Mouse (Mus musculus): ENCODE results near the gene Gm1604a. TPM values are rescaled to one million over a fixed set of nuclear protein-coding genes. Genes with fewer than 3 reads are reported as not detected.
"Not testable (repeated sequence)": the region's sequence is repeated elsewhere in the genome, so short reads cannot be mapped to it uniquely, and the experiment has no call there.

The Gm1604a gene
- total and polyA plus RNA-seq, 3 experiments = not detected

DNA sequence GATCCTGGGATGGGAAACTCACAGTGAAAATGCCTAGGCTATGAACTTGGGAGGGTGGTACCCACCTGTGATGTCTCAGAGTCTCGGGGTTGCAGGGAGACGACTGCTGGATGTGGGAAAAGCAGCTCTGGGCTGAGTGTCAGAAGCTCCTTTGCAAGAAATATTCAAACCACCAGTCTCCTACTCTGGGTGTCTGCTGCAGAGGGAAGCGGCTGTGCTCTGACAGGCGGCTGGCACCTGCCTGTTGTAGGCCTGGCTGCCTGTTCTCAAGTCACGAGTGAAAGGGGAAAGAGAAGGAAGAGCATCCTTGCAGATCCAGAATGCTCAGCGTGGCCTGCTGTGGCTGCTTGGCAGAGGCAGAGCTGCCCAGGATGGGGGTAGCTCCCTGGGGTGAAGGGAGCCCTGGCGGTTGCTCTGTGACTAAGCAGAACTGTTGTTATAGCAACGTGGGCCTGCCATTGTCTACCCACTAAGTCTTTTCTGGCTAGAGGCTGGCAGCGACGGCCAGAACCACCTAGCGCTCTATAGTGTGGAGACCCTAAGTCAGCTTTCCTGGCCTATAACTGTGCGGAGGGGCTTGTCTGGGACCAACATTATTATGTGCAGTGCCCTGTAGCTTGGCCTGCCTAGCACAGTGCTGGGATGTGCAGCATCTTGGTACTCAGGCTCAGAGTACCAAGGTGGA is 72.6 kb downstream of the Gm1604a start:
- H3K4me2 ChIP-seq (ENCODE audit: insufficient read depth, low read depth, poor library complexity, severe bottlenecking); H3K36me3 ChIP-seq (replicated peaks in 1 of 2; ENCODE audit: control insufficient read depth in 1 of 2, insufficient read depth in 1 of 2, low read length in 1 of 2); DNase-seq (ENCODE audit: extremely low read depth); H3K9me3 ChIP-seq (replicated peaks; ENCODE audit: low read length); H3K9ac ChIP-seq (ENCODE audit: insufficient read depth, low read depth); H3K4me1 ChIP-seq (ENCODE audit: control insufficient read depth in 1 of 2, insufficient read depth in 2 of 2); H3K79me2 ChIP-seq (replicated peaks; ENCODE audit: control insufficient read depth, extremely low read depth, insufficient read depth, poor library complexity, severe bottlenecking); H3K27ac ChIP-seq (ENCODE audit: insufficient read depth, low read depth); H3K4me3 ChIP-seq (replicated peaks in 1 of 3; ENCODE audit: low read depth in 2 of 3, low read length in 2 of 3, poor library complexity in 1 of 3); in situ Hi-C loops (cut with MboI; ENCODE audit: low pct_ligation_motif_present, low pct_unique_long_range_greater_than_20kb, low sequenced_read_pairs); dilution Hi-C loops (cut with MboI; ENCODE audit: extremely low pct_ligation_motif_present, extremely low pct_unique_long_range_greater_than_20kb, low sequenced_read_pairs); H3K27me3 ChIP-seq (replicated peaks): not testable (repeated sequence)

DNA sequence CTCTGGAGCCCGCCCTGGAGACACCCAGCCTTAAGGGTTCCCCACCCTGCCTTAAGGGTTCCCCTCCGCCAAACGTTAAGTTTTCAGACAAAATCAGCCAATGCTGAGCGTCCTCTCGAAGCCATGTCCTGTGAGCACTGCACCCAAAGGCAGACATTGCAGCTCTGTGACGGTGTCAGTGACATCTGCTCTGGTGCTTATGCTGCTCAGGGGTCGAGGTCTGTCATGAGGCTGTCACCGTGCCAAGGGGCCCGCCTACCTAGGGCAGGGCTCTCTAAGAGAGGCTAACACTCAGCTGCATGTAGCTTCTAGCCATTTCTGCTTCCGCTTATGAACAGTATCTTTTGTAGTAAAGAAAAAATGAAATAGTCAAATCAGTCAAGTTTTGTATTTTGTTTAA is 73.7 kb downstream of the Gm1604a start:
- H3K27ac ChIP-seq (ENCODE audit: insufficient read depth, low read depth); dilution Hi-C loops (cut with MboI; ENCODE audit: extremely low pct_ligation_motif_present, extremely low pct_unique_long_range_greater_than_20kb, low sequenced_read_pairs); DNase-seq (ENCODE audit: extremely low read depth); H3K4me1 ChIP-seq (ENCODE audit: control insufficient read depth in 1 of 2, insufficient read depth in 2 of 2); H3K4me3 ChIP-seq (replicated peaks in 1 of 3; ENCODE audit: low read depth in 2 of 3, low read length in 2 of 3, poor library complexity in 1 of 3); H3K79me2 ChIP-seq (replicated peaks; ENCODE audit: control insufficient read depth, extremely low read depth, insufficient read depth, poor library complexity, severe bottlenecking); H3K9me3 ChIP-seq (replicated peaks; ENCODE audit: low read length); H3K27me3 ChIP-seq (replicated peaks); H3K36me3 ChIP-seq (replicated peaks in 1 of 2; ENCODE audit: control insufficient read depth in 1 of 2, insufficient read depth in 1 of 2, low read length in 1 of 2); H3K9ac ChIP-seq (ENCODE audit: insufficient read depth, low read depth); H3K4me2 ChIP-seq (ENCODE audit: insufficient read depth, low read depth, poor library complexity, severe bottlenecking); in situ Hi-C loops (cut with MboI; ENCODE audit: low pct_ligation_motif_present, low pct_unique_long_range_greater_than_20kb, low sequenced_read_pairs): not testable (repeated sequence)

DNA sequence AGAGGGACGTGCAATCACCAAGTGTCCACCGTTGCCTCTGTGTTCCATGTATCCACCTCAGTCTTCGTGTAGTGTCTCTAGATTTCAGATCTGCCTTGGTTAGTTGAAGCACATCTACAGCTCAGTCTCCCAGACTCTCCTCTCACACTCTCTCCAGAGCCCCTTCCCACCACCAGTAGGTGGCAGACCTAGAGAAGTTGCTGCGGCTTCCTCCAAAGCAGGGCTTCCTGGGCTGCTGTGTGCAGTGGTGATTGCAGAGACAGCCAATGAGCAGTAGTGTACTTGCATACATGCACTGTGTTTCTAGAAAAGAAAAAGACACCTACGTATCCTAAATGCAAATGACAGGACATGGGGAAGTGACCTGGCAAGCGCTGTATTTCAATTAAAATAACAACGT is 77.6 kb downstream of the Gm1604a start:
- H3K36me3 ChIP-seq (replicated peaks in 1 of 2; ENCODE audit: control insufficient read depth in 1 of 2, insufficient read depth in 1 of 2, low read length in 1 of 2); H3K27me3 ChIP-seq (replicated peaks); H3K27ac ChIP-seq (ENCODE audit: insufficient read depth, low read depth); in situ Hi-C loops (cut with MboI; ENCODE audit: low pct_ligation_motif_present, low pct_unique_long_range_greater_than_20kb, low sequenced_read_pairs); H3K4me1 ChIP-seq (ENCODE audit: control insufficient read depth in 1 of 2, insufficient read depth in 2 of 2); H3K9ac ChIP-seq (ENCODE audit: insufficient read depth, low read depth); H3K79me2 ChIP-seq (replicated peaks; ENCODE audit: control insufficient read depth, extremely low read depth, insufficient read depth, poor library complexity, severe bottlenecking); H3K4me2 ChIP-seq (ENCODE audit: insufficient read depth, low read depth, poor library complexity, severe bottlenecking); H3K4me3 ChIP-seq (replicated peaks in 1 of 3; ENCODE audit: low read depth in 2 of 3, low read length in 2 of 3, poor library complexity in 1 of 3); H3K9me3 ChIP-seq (replicated peaks; ENCODE audit: low read length); DNase-seq (ENCODE audit: extremely low read depth); dilution Hi-C loops (cut with MboI; ENCODE audit: extremely low pct_ligation_motif_present, extremely low pct_unique_long_range_greater_than_20kb, low sequenced_read_pairs): not testable (repeated sequence)

DNA sequence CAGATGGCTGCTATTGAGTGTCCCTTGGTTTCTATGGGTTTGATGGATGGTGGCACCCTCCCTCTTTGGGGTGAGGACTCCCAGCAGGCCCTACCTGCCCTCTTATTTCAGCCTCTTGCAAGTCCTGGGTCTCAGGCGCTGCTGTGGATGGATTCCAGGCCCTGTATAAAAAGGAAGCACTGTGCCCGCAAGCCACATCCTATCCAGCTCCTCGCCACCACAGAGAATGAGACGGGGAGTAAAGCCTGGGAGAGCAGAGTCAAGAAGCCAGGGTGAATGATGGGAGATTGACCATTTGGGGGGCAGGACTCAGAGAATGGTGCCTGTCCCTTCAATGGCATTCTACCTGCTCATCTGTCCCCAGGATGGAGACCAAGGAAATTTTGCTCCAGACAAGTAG is 86.3 kb downstream of the Gm1604a start:
- H3K27ac ChIP-seq (ENCODE audit: insufficient read depth, low read depth); H3K4me3 ChIP-seq (replicated peaks in 1 of 3; ENCODE audit: low read depth in 2 of 3, low read length in 2 of 3, poor library complexity in 1 of 3); H3K9me3 ChIP-seq (replicated peaks; ENCODE audit: low read length); DNase-seq (ENCODE audit: extremely low read depth); in situ Hi-C loops (cut with MboI; ENCODE audit: low pct_ligation_motif_present, low pct_unique_long_range_greater_than_20kb, low sequenced_read_pairs); H3K4me2 ChIP-seq (ENCODE audit: insufficient read depth, low read depth, poor library complexity, severe bottlenecking); H3K4me1 ChIP-seq (ENCODE audit: control insufficient read depth in 1 of 2, insufficient read depth in 2 of 2); dilution Hi-C loops (cut with MboI; ENCODE audit: extremely low pct_ligation_motif_present, extremely low pct_unique_long_range_greater_than_20kb, low sequenced_read_pairs); H3K36me3 ChIP-seq (replicated peaks in 1 of 2; ENCODE audit: control insufficient read depth in 1 of 2, insufficient read depth in 1 of 2, low read length in 1 of 2); H3K79me2 ChIP-seq (replicated peaks; ENCODE audit: control insufficient read depth, extremely low read depth, insufficient read depth, poor library complexity, severe bottlenecking); H3K27me3 ChIP-seq (replicated peaks); H3K9ac ChIP-seq (ENCODE audit: insufficient read depth, low read depth): not testable (repeated sequence)

DNA sequence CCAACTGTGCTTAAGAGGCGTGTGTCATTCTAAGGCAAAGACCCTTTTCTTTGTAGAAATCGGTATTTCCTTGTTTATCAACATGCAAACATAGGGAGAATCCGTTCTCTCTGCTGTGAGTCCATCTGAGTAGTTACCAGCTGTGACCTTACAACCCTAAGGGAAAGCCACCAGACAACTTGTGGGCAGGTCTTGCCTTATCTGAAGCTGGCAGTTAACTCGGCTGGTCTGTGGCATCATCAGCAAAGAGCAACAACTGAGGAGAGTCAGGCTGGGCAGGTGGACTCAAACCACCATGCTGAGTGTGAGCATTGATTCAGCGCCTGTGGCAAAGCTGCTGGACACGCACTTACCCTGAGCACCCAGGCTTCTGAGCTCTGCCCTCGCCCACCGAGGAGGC is 90.9 kb downstream of the Gm1604a start:
- H3K4me3 ChIP-seq (replicated peaks in 1 of 3; ENCODE audit: low read depth in 2 of 3, low read length in 2 of 3, poor library complexity in 1 of 3); H3K27ac ChIP-seq (ENCODE audit: insufficient read depth, low read depth); in situ Hi-C loops (cut with MboI; ENCODE audit: low pct_ligation_motif_present, low pct_unique_long_range_greater_than_20kb, low sequenced_read_pairs); H3K9me3 ChIP-seq (replicated peaks; ENCODE audit: low read length); dilution Hi-C loops (cut with MboI; ENCODE audit: extremely low pct_ligation_motif_present, extremely low pct_unique_long_range_greater_than_20kb, low sequenced_read_pairs); H3K4me1 ChIP-seq (ENCODE audit: control insufficient read depth in 1 of 2, insufficient read depth in 2 of 2); H3K27me3 ChIP-seq (replicated peaks); DNase-seq (ENCODE audit: extremely low read depth); H3K79me2 ChIP-seq (replicated peaks; ENCODE audit: control insufficient read depth, extremely low read depth, insufficient read depth, poor library complexity, severe bottlenecking); H3K36me3 ChIP-seq (replicated peaks in 1 of 2; ENCODE audit: control insufficient read depth in 1 of 2, insufficient read depth in 1 of 2, low read length in 1 of 2); H3K9ac ChIP-seq (ENCODE audit: insufficient read depth, low read depth); H3K4me2 ChIP-seq (ENCODE audit: insufficient read depth, low read depth, poor library complexity, severe bottlenecking): not testable (repeated sequence)

DNA sequence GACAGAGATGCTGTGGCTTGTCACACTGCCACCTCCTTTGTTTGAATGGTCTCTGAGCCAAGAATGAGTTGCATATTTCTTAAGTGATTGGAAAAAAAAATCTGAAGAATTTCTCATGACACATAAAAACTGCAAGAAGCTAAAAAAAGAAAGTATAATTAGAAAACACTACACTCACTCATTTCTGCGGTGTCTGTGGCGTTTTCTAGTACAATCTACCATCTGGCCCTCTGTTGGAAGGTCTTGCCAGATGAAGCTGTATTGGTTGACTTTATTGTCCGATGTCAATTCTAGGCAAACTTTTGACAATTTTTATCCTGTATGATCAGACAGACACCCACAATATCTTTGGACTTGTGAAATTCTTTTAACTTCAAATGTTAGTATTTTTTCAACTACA is 95.5 kb downstream of the Gm1604a start:
- H3K4me1 ChIP-seq (ENCODE audit: control insufficient read depth in 1 of 2, insufficient read depth in 2 of 2); H3K4me3 ChIP-seq (replicated peaks in 1 of 3; ENCODE audit: low read depth in 2 of 3, low read length in 2 of 3, poor library complexity in 1 of 3); H3K9ac ChIP-seq (ENCODE audit: insufficient read depth, low read depth); H3K79me2 ChIP-seq (replicated peaks; ENCODE audit: control insufficient read depth, extremely low read depth, insufficient read depth, poor library complexity, severe bottlenecking); DNase-seq (ENCODE audit: extremely low read depth); dilution Hi-C loops (cut with MboI; ENCODE audit: extremely low pct_ligation_motif_present, extremely low pct_unique_long_range_greater_than_20kb, low sequenced_read_pairs); H3K9me3 ChIP-seq (replicated peaks; ENCODE audit: low read length); H3K27ac ChIP-seq (ENCODE audit: insufficient read depth, low read depth); H3K27me3 ChIP-seq (replicated peaks); in situ Hi-C loops (cut with MboI; ENCODE audit: low pct_ligation_motif_present, low pct_unique_long_range_greater_than_20kb, low sequenced_read_pairs); H3K36me3 ChIP-seq (replicated peaks in 1 of 2; ENCODE audit: control insufficient read depth in 1 of 2, insufficient read depth in 1 of 2, low read length in 1 of 2); H3K4me2 ChIP-seq (ENCODE audit: insufficient read depth, low read depth, poor library complexity, severe bottlenecking): not testable (repeated sequence)

All from CH12.LX (cell line).